Mouse (Mus musculus): ENCODE data around the gene Rfc3.
A peak's percentile ranks its signal among the peaks of the same experiment; 100 is the strongest.
"Not testable (repeated sequence)": the region's sequence is repeated elsewhere in the genome, so short reads cannot be mapped to it uniquely, and the experiment has no call there.

Gene Rfc3

GRCm38 (mm10) chr5:151650700-151651410, at the start of gene Rfc3:
Gene Rfc3 (minus strand): TSS chr5:151651242.
- peak; percentile 86 for DNase-seq (ENCODE audit: low read depth, low spot score)

GRCm38 (mm10) chr5:151693636-151694035, 42.6 kb upstream of the Rfc3 start:
- DNase-seq (ENCODE audit: low read depth, low spot score) = not testable (repeated sequence)

- DNase-seq (ENCODE audit: low read depth, low spot score) = peak; percentile 45
Measured at GRCm38 (mm10) chr5:151686606-151687525, 35.8 kb upstream of the Rfc3 start.

- no peak for DNase-seq (ENCODE audit: low read depth, low spot score)
Measured at GRCm38 (mm10) chr5:151662207-151662606, 11.2 kb upstream of the Rfc3 start.

- DNase-seq (ENCODE audit: low read depth, low spot score) = no peak
Measured at GRCm38 (mm10) chr5:151651411-151651784, 356 bp upstream of the Rfc3 start.

- DNase-seq (ENCODE audit: low read depth, low spot score) = no peak
Measured at GRCm38 (mm10) chr5:151644845-151645244, 6.2 kb downstream of the Rfc3 start.

GRCm38 (mm10) chr5:151642867-151643266, 8.2 kb downstream of the Rfc3 start:
- DNase-seq (ENCODE audit: low read depth, low spot score) = no peak

- DNase-seq (ENCODE audit: low read depth, low spot score) = no peak
Measured at GRCm38 (mm10) chr5:151642102-151642501, 8.9 kb downstream of the Rfc3 start.

GRCm38 (mm10) chr5:151605921-151606320, 45.1 kb downstream of the Rfc3 start, which contains the start of gene Vmn2r18:
Gene Vmn2r18 (minus strand): TSS chr5:151606021.
- DNase-seq (ENCODE audit: low read depth, low spot score) = no peak

- DNase-seq (ENCODE audit: low read depth, low spot score) = no peak
Measured at GRCm38 (mm10) chr5:151601696-151602095, 49.3 kb downstream of the Rfc3 start.
